Mouse (Mus musculus): ENCODE data around the gene Krtap28-10.
"Not testable (repeated sequence)": the region's sequence is repeated elsewhere in the genome, so short reads cannot be mapped to it uniquely, and the experiment has no call there.

- TF ChIP-seq CTCF (IDR thresholded peaks at IDR 0.05; ENCODE audit: extremely low read depth, insufficient read depth, insufficient read length, insufficient replicate concordance); POLR2A (IDR thresholded peaks at IDR 0.05; ENCODE audit: low read depth, low read length): not testable (repeated sequence)
Measured at GRCm38 (mm10) chr1:83000306-83000705, 42.0 kb downstream of the Krtap28-10 start, which contains the start of gene Gm47959.
